ENCODE assay signal across 34 mouse cellular contexts in genomic region chrX:59063157-59063556, GRCm38 (mm10).
"Had no signal": no experiment of that assay in that cellular context is flagged by ENCODE, and none has a peak within 500 bp of the region (broad histone marks: within the 10 kb centered on the region; RNA-seq: fewer than 3 reads in every experiment).

No protein-coding gene starts in this region.

- H3K9ac ChIP-seq: heart, embryonic 12.5 days; heart, embryonic 13.5 days; heart, embryonic 15.5 days; hindbrain, embryonic 12.5 days; hindbrain, embryonic 13.5 days; hindbrain, embryonic 14.5 days; hindbrain, embryonic 15.5 days; intestine, embryonic 15.5 days; kidney, embryonic 15.5 days had no signal

- DNase-seq: heart, postnatal 10 days; heart, postnatal 14 days; heart, postnatal 36 days; heart, postnatal 4 days; kidney, adult 11 months; kidney, adult 18-20 months; kidney, adult 2 months; kidney, adult 8-10 months; kidney, adult 9 months; kidney, postnatal 10 days; kidney, postnatal 14 days; kidney, postnatal 25 days; kidney, postnatal 36 days; kidney, postnatal 4 days; layer of hippocampus, adult 9-11 months; layer of hippocampus, postnatal 36 days had no signal

- H3K9me3 ChIP-seq: heart, embryonic 12.5 days; heart, embryonic 13.5 days; heart, embryonic 15.5 days; hindbrain, embryonic 10.5 days; hindbrain, embryonic 12.5 days; hindbrain, embryonic 13.5 days; hindbrain, embryonic 15.5 days; intestine, embryonic 15.5 days; kidney, embryonic 15.5 days had no signal

- ATAC-seq: hindbrain, embryonic 16.5 days; hindbrain, postnatal 0 days; inflammation-experienced regulatory T-cells, adult 6 months; intestine, embryonic 15.5 days; intestine, embryonic 16.5 days; intestine, postnatal 0 days had no signal

- H3K27me3 ChIP-seq: heart, embryonic 12.5 days; heart, embryonic 13.5 days; heart, embryonic 15.5 days; hindbrain, embryonic 12.5 days; hindbrain, embryonic 13.5 days; hindbrain, embryonic 15.5 days; intestine, embryonic 15.5 days; kidney, embryonic 15.5 days had no signal

- H3K27ac ChIP-seq: heart, embryonic 13.5 days; heart, embryonic 15.5 days; hindbrain, embryonic 10.5 days; hindbrain, embryonic 12.5 days; hindbrain, embryonic 13.5 days; hindbrain, embryonic 14.5 days; hindbrain, embryonic 15.5 days; hindbrain, postnatal 0 days; intestine, embryonic 15.5 days; kidney, embryonic 15.5 days; kidney, postnatal 0 days; layer of hippocampus, adult 2 months; left cerebral cortex, adult 2 months had no signal

- H3K4me1 ChIP-seq: heart, embryonic 12.5 days; heart, embryonic 13.5 days; heart, embryonic 15.5 days; hindbrain, embryonic 10.5 days; hindbrain, embryonic 12.5 days; hindbrain, embryonic 13.5 days; hindbrain, embryonic 15.5 days; intestine, embryonic 15.5 days; kidney, embryonic 15.5 days had no signal

- H3K36me3 ChIP-seq: heart, embryonic 12.5 days; heart, embryonic 15.5 days; hindbrain, embryonic 10.5 days; hindbrain, embryonic 12.5 days; hindbrain, embryonic 13.5 days; intestine, embryonic 15.5 days; kidney, embryonic 15.5 days had no signal

- H3K4me3 ChIP-seq: heart, embryonic 12.5 days; heart, embryonic 13.5 days; heart, embryonic 15.5 days; hindbrain, embryonic 10.5 days; hindbrain, embryonic 12.5 days; hindbrain, embryonic 13.5 days; hindbrain, embryonic 15.5 days; intestine, embryonic 15.5 days; kidney, embryonic 15.5 days; layer of hippocampus, adult 2 months; left cerebral cortex, adult 2 months had no signal
